Mouse (Mus musculus) spleen, postnatal 4 days (tissue): ENCODE data around the gene Fam172a.

ENCODE experiments used
- DNase-seq, 2 experiments: peaks; one replicate each; pipeline ENCODE4 v3.0.0; 2022; ENCODE audit warnings: low spot score in 2 of 2

Gene Fam172a

GRCm38 (mm10) chr13:78213155-78213554 is 511.3 kb downstream of the Fam172a start:
- no peak for DNase-seq

- no peak for DNase-seq
Observed at GRCm38 (mm10) chr13:78215223-78215622, 513.4 kb downstream of the Fam172a start.
